Mouse (Mus musculus) embryo, embryonic 10.5 days (tissue): ENCODE results near the gene Gprc5c.

Experiments
- DNase-seq: peaks from one replicate; pipeline ENCODE4 v3.0.0-alpha.2; 2015; ENCODE audit warnings: low spot score

The Gprc5c gene

DNA sequence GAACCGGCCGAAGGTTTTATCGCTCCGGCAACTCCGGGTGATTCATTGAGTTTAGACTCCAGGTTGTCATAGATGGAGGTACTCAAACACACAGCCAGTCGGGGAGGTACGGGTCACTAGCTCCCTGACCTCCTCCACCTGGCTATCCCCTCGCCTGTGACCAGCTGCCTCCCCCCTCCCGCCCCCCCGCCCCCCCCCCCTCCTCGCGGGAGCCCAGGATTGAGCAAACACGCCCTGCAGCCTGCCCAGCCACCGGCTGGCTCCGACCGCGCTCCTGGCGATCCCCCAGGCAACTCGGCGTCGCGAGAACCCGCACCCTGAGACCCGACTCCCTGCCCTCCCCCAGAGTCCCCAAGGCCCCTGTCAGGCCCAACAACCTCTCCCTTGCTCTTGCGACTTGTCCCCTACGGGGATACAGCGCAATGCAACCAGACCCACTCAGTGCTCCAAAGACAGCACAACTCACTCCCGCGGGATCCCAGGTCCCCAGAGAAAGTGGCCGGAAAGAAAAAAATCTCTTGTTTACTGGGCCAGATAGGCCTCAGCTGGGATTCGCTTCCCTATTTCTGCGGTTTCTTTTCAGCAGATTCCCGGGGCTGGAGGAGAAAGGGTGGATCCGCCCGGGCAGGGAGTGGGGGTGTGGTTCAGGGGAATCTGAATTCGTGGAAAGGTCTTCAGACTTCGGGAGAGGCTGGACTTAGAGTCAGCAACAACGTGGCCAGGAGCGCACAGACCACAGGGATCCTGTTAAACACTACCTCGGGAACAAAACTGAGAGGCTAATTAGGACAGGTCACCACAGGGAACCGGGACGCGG lies at the start of gene Gprc5c:
TSS of gene Gprc5c (plus strand) at position 701 of the 817 bp plus-strand sequence.
- DNase-seq: peak; percentile 70

DNA sequence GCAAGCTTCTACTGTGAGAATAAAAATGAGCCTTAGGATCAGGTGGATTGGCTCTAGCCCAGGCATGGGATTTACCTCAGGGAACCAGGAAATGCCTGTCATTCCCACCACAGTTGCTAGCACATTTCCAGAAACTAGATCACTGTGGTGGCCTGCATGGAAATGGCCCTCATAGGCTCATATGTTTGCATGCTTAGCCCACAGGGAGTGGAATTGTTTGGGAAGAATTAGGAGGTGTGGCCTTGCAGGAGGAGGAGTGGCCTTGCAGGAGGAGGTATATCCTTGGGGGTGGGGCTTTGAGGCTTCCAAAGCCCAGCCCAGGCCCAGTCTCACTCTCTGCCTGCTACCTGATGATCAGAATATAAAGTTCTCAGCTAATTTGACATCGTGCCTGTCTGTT lies 49.0 kb upstream of the Gprc5c start:
- no peak for DNase-seq

DNA sequence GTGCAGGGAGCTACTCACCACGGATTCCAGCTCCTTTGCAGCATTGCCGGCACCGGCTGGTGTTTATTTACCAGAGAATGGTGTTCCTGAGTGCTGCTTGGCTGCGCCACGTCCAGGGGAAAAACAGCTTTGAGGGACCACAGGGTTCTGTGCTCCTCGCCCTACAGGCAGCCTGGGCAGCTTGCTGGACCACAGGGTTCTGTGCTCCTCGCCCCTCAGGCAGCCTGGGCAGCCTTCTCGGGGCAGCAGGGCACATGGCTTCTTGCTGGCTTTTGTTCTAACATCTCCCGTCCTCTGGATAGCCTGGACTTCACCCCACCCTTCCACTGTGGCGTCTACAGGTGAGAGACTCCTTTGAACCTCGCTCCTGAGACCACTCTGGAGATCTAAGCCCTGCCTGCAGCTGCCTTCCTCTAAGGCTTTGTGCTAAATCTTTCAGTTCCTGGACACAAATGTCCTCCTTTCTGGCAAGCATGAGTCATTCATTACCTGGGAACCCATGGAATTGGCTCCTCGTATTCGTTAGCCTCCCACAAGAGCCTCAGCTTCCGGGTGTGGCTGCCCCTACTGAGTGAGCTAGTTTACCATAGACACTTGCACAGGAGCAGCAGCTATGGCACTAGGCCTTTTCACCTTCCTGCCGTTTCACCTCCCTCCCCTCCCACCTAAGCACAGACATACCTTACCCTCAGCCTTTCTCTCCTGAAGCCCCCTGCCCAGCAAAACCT lies 48.2 kb upstream of the Gprc5c start:
- DNase-seq: no peak

DNA sequence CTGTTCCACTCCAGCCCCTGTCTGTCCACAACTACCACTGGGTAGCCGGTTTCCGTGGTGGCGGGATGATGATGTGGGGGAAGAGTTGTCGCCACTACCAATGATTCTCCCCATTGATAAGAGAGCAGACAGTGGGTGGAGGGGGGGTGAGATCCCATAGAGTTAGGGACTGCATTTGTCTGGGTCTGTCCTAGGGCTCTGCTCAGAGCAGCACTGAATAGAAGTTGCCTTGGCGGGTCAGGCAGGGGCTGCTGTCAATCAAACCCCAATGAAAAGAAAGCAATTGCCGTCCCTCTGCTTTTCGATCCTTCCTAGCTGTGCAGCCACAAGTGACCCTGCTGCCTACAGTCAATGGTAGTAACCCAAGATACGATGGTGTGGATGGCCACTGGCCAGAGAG lies 47.0 kb upstream of the Gprc5c start:
- DNase-seq: peak; percentile 45

- DNase-seq: no peak
Measured at GRCm38 (mm10) chr11:114807025-114807424, 43.9 kb upstream of the Gprc5c start.

DNA sequence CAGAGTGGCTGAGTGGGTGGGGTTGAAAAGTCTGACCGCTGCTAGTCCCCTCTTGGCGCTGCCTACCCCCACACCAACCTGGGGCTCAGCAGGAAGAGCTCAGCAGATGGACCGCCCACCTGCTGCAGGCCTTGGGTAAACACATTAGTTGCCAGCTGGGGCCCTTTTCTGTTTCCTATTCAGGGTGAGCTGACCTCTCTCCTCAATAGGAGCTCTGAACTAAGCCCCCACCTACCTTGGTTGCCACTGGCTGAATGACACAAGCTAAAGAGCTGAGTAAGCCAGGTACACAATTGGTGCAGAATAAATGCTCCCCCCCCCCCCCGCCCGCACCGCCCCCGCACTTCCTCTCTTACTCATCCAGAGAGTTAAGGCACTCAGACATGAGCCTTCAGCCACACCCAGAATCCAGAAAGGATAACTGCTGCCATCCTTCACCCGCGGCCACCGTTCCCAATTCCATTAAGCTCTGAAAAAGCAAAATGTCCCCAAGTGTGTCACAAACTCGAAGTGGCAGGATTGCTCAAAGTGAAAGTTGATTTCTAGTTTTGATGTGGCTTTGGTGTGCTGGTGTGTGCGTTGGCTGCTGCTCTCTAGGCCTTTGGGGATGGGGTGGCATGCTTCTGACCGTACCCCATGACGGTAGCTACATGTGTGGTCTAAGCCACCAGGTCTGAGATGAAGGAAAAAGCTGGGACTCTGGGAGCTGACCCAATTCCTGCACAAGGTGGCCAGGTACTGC lies 43.1 kb upstream of the Gprc5c start:
- DNase-seq: peak; percentile 62

DNA sequence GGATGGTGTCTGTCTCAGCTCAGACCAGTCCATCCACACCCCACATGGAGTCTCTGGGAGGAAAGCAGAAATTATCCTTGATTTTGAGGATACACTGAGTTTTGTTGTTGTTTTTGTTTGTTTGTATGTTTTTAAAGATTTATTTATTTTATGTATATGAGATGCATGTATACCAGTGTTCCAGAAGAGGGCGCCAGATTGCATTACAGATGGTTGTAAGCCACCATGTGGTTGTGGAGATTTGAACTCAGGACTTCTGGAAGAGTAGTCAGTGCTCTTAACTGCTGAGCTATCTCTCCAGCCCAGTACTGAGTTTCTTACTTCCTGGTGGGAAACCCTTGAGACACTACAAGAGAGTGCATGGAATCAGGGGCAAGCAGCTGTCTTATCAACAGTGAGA lies 41.6 kb upstream of the Gprc5c start:
- DNase-seq: peak; percentile 48

DNA sequence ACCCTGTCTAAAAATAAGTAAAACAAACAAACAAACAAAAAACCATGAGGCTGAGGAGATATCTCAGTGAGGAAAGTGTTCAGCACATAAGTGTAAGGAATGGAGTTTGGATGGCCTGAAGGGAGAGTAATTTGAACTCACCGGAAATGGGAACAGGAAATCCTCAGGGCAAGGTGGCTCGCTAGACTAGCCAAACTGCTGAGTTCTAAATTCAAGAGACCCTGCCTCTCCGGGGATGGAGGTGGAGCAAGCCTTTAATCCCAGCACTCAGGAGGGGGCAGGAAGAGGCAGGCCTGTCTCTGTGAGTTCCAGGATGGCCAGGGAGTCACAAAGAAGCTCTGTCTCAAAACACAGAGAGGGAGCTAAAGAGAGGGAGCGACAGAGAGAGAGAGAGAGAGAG lies 40.6 kb upstream of the Gprc5c start:
- peak; percentile 63 for DNase-seq

GRCm38 (mm10) chr11:114812731-114813240 lies 38.2 kb upstream of the Gprc5c start:
- peak; percentile 93 for DNase-seq

DNA sequence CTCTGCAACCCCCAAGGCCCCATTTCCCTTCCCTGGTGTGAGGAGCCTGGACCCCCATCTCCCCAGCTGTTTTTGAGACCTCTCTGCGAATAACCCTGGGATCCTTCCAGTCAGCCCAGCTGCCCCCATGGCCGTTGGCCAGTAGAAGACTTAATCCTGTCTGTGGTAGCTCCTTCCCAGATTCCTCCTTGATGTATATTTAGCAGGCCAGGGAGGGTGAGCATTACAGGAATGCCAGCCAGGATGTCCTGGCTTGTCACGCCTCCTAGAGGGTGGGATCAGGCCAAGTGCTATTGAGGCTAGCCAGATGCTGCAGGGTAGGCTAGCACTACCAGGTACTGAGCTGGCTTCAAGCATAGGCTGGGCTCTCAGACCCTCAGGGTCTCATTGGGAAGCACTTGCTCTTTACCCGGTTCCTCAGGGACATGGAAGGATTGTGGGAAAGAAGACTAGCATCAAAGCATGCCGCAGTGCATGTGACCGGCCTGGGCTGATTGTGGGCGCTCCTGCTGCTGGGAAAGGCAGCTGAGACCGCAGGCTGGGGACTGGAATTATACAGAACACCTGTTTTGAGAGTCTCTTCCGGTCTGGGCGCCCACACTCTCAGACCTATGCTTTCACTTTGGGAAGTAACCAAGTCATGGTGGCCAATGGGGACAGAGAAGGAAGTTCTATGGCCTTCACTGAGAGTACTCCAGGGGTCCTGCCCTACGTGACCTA lies 35.9 kb upstream of the Gprc5c start:
- DNase-seq: no peak

- no peak for DNase-seq
Measured at GRCm38 (mm10) chr11:114816934-114817333, 34.0 kb upstream of the Gprc5c start.

DNA sequence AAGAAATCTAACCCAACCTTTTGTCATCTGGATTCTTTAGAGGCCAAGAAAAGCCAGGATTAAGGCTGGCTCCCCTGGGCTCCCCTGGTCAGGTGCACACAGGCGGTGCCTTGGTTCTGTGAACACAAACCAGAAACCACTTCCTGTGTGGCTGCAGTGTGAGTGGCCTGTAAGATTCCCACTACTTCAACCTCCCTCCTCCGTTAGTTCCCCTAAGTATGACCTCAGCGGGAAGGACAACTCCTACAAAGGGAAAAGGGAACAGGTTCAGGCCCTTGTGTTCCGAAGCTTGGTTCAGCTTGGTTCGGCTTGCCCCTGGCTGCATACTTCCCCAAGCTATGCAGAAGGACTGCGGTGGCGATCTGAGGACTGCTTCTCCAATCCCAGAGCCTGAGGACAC lies 32.8 kb upstream of the Gprc5c start:
- no peak for DNase-seq

GRCm38 (mm10) chr11:114819110-114819509 lies 31.8 kb upstream of the Gprc5c start:
- peak; percentile 59 for DNase-seq

DNA sequence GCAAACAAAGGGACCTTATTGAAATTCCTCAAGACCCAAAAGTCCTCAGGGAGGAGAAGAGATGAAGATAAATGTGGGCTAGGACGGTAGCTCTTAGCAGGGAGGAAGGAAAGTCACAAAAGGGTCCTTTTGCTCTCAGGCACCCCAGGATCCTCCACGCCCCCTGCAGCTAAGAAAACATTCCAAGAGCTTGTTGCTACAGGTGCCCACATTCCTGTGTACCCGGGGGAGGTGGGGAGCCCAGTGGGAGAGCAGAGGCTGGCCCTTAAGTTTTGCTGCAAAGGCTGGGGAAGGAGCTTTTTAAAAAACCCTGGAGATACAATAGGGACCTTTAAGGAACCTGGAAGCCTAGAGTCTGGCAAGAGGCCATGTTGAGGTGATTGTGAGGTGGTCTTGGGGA lies 30.5 kb upstream of the Gprc5c start:
- peak; percentile 23 for DNase-seq

- DNase-seq: no peak
Measured at GRCm38 (mm10) chr11:114821325-114821724, 29.6 kb upstream of the Gprc5c start.

GRCm38 (mm10) chr11:114822727-114823126 lies 28.2 kb upstream of the Gprc5c start:
- DNase-seq: no peak

DNA sequence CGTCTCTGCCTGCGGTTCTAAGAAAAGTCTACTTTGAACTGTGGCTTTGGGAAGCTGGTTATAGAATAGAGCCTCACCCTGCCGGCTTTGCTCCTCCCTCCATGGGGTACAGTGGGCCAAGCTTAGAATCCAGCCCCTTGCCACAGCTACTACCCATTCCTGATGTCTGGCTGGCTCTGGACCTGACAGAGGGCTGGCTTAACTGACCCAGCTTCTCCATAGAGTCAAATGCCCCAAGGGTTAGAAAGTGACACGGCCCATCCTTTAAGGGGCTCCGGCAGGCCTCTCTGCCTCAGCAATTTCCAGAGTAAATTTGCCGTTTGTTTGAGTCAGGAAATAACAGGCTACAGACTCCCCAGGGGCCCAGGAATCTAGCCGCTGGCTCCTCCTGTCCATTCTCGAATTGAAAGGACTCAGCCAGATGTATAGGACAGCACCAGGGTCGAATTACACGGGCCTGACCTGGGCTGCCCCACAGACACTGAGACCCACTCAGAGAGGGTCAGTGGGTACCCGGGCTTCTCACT lies 27.7 kb upstream of the Gprc5c start:
- peak; percentile 79 for DNase-seq

GRCm38 (mm10) chr11:114826686-114827085 lies 24.3 kb upstream of the Gprc5c start:
- DNase-seq: peak; percentile 24

GRCm38 (mm10) chr11:114829499-114830432 lies 21.2 kb upstream of the Gprc5c start:
- DNase-seq: peak; percentile 92

GRCm38 (mm10) chr11:114830433-114830773 lies 20.5 kb upstream of the Gprc5c start:
- no peak for DNase-seq
